Mouse (Mus musculus) left cerebral cortex, adult 8-10 months (tissue): ENCODE measurements around the gene Sh3pxd2a. TPM values are rescaled to one million over a fixed set of nuclear protein-coding genes. Genes with fewer than 3 reads are reported as not detected.

Source experiments
- DNase-seq, 2 experiments: peaks; one replicate each; pipeline ENCODE4 v3.0.0; 2022; ENCODE audit warnings: low spot score in 2 of 2
- total RNA-seq, 4 experiments: library from RNA; stranded (reverse); gene quantifications; 2 replicates each; pipeline ENCODE4 v1.2.4; 2022

The Sh3pxd2a gene
- total RNA-seq, 4 experiments from 2014 or later = 29.9 to 33.2 (median 31.8) TPM

- no peak for DNase-seq
These were observed 27.7 kb upstream of the Sh3pxd2a start for GRCm38 (mm10) chr19:47491853-47492252.

- no peak for DNase-seq
These were observed 25.0 kb upstream of the Sh3pxd2a start for GRCm38 (mm10) chr19:47489233-47489632.

- DNase-seq = no peak
These were observed 24.0 kb upstream of the Sh3pxd2a start for GRCm38 (mm10) chr19:47488250-47488649.

- DNase-seq = no peak
These were observed 23.4 kb upstream of the Sh3pxd2a start for GRCm38 (mm10) chr19:47487572-47487971.

- DNase-seq = no peak
These were observed 21.9 kb upstream of the Sh3pxd2a start for GRCm38 (mm10) chr19:47485997-47486566.

- DNase-seq = peak in 1 of 2 experiments; percentile 58
These were observed 19.9 kb upstream of the Sh3pxd2a start for GRCm38 (mm10) chr19:47484110-47484509.

- DNase-seq = no peak
These were observed 19.1 kb upstream of the Sh3pxd2a start for GRCm38 (mm10) chr19:47483346-47483745.

- no peak for DNase-seq
These were observed 9.3 kb upstream of the Sh3pxd2a start for GRCm38 (mm10) chr19:47473453-47473852.

GRCm38 (mm10) chr19:47472881-47473400, 8.7 kb upstream of the Sh3pxd2a start:
- DNase-seq = no peak

- DNase-seq = no peak
These were observed 7.6 kb upstream of the Sh3pxd2a start for GRCm38 (mm10) chr19:47471808-47472207.

GRCm38 (mm10) chr19:47468750-47469149, 4.5 kb upstream of the Sh3pxd2a start:
- DNase-seq = no peak

GRCm38 (mm10) chr19:47466775-47467174, 2.6 kb upstream of the Sh3pxd2a start:
- DNase-seq = no peak

- no peak for DNase-seq
These were observed 1.3 kb upstream of the Sh3pxd2a start for GRCm38 (mm10) chr19:47465467-47465866.

- DNase-seq = peak in 1 of 2 experiments; percentile 63
These were observed 431 bp downstream of the Sh3pxd2a start for GRCm38 (mm10) chr19:47463636-47464303.

GRCm38 (mm10) chr19:47463206-47463605, 995 bp downstream of the Sh3pxd2a start:
- no peak for DNase-seq

GRCm38 (mm10) chr19:47462725-47463124, 1.5 kb downstream of the Sh3pxd2a start:
- no peak for DNase-seq

- DNase-seq = no peak
These were observed 2.4 kb downstream of the Sh3pxd2a start for GRCm38 (mm10) chr19:47461838-47462237.

GRCm38 (mm10) chr19:47461386-47461785, 2.8 kb downstream of the Sh3pxd2a start:
- DNase-seq = no peak

- no peak for DNase-seq
These were observed 3.9 kb downstream of the Sh3pxd2a start for GRCm38 (mm10) chr19:47460120-47460960.

GRCm38 (mm10) chr19:47459214-47459613, 5.0 kb downstream of the Sh3pxd2a start:
- DNase-seq = no peak

GRCm38 (mm10) chr19:47458504-47459161, 5.6 kb downstream of the Sh3pxd2a start:
- no peak for DNase-seq
